Mouse (Mus musculus) CH12.LX (cell line): ENCODE results near the gene Atxn7l1. TPM values are rescaled to one million over a fixed set of nuclear protein-coding genes. Genes with fewer than 3 reads are reported as not detected.
A peak's percentile ranks its signal among the peaks of the same experiment; 100 is the strongest.

Source experiments
- DNase-seq: peaks from one replicate; pipeline ENCODE4 v3.0.0-alpha.2; 2013; ENCODE audit errors: extremely low read depth
- H3K27ac ChIP-seq: 2 replicates; pipeline ENCODE4 v1.5.1; 2012; ENCODE audit warnings: low read depth, mild to moderate bottlenecking, control low read depth, moderate library complexity; ENCODE audit not compliant: insufficient read depth
- H3K27me3 ChIP-seq: replicated peaks from 2 replicates; pipeline ENCODE3; 2012; ENCODE audit warnings: inconsistent platforms
- H3K36me3 ChIP-seq, 2 experiments: replicated peaks in 1 of 2; 2 replicates each; pipeline versions ENCODE3 to v1.6.1; 2012; ENCODE audit warnings: inconsistent platforms in 1 of 2, low read length in 1 of 2, mild to moderate bottlenecking in 1 of 2, mixed read lengths in 1 of 2, moderate library complexity in 1 of 2; ENCODE audit not compliant: control insufficient read depth in 1 of 2, insufficient read depth in 1 of 2
- H3K4me1 ChIP-seq, 2 experiments: 2 replicates each; pipeline ENCODE4 v1.6.1; 2012; ENCODE audit warnings: inconsistent platforms in 1 of 2, moderate library complexity in 1 of 2; ENCODE audit not compliant: insufficient read depth in 2 of 2, control insufficient read depth in 1 of 2
- H3K4me2 ChIP-seq: 2 replicates; pipeline ENCODE4 v1.6.1; 2012; ENCODE audit warnings: low read depth, mild to moderate bottlenecking, control low read depth; ENCODE audit not compliant: poor library complexity, insufficient read depth, severe bottlenecking
- H3K4me3 ChIP-seq, 3 experiments: fragments of 150-350 bp in 1 of 3; sonication (generic) in 1 of 3; replicated peaks in 1 of 3; 2 replicates each; pipeline versions ENCODE3 to v1.5.1; 2011 to 2012; ENCODE audit warnings: low read depth in 2 of 3, low read length in 2 of 3, mild to moderate bottlenecking in 2 of 3, moderate library complexity in 2 of 3, control low read depth in 1 of 3, improper control_type of control experiment in 1 of 3, inconsistent platforms in 1 of 3, mixed read lengths in 1 of 3; ENCODE audit not compliant: poor library complexity in 1 of 3
- H3K79me2 ChIP-seq: replicated peaks from 2 replicates; pipeline ENCODE4 v1.6.1; 2012; ENCODE audit warnings: mild to moderate bottlenecking, moderate library complexity; ENCODE audit not compliant: control insufficient read depth, poor library complexity, insufficient read depth, severe bottlenecking; ENCODE audit errors: extremely low read depth
- H3K9ac ChIP-seq: 2 replicates; pipeline ENCODE4 v1.6.1; 2012; ENCODE audit warnings: low read depth, mild to moderate bottlenecking, control low read depth, moderate library complexity; ENCODE audit not compliant: insufficient read depth
- H3K9me3 ChIP-seq: replicated peaks from 2 replicates; pipeline ENCODE3; 2012; ENCODE audit warnings: low read length, inconsistent platforms, mixed read lengths
- BHLHE40 ChIP-seq: IDR thresholded peaks from 2 replicates; pipeline ENCODE4 v1.6.1; 2011; ENCODE audit warnings: mild to moderate bottlenecking, low read depth, low read length, improper control_type of control experiment
- CHD2 ChIP-seq: IDR thresholded peaks from 2 replicates; pipeline ENCODE4 v1.6.1; 2011; ENCODE audit warnings: low read length, improper control_type of control experiment
- E2F4 ChIP-seq: IDR thresholded peaks from 2 replicates; pipeline ENCODE4 v1.6.1; 2011; ENCODE audit warnings: low read depth, low read length, improper control_type of control experiment; ENCODE audit not compliant: insufficient replicate concordance
- ELF1 ChIP-seq: IDR thresholded peaks from 2 replicates; pipeline ENCODE4 v1.6.1; 2014; ENCODE audit warnings: low read depth, mild to moderate bottlenecking, inconsistent platforms, low read length, improper control_type of control experiment
- EP300 ChIP-seq: IDR thresholded peaks from 2 replicates; pipeline ENCODE4 v1.6.1; 2011; ENCODE audit warnings: low read length, improper control_type of control experiment
- ETS1 ChIP-seq: conservative IDR thresholded peaks from 2 replicates; pipeline ENCODE4 v1.6.1; 2012; ENCODE audit warnings: low read depth, mild to moderate bottlenecking, inconsistent platforms, low read length, improper control_type of control experiment, moderate library complexity
- IRF4 ChIP-seq: IDR thresholded peaks from 2 replicates; pipeline ENCODE4 v1.6.1; 2014; ENCODE audit warnings: low read depth, mild to moderate bottlenecking, inconsistent platforms, low read length, improper control_type of control experiment
- JUN ChIP-seq: IDR thresholded peaks from 2 replicates; pipeline ENCODE4 v1.6.1; 2011; ENCODE audit warnings: low read depth, mild to moderate bottlenecking, low read length, improper control_type of control experiment, moderate library complexity; ENCODE audit not compliant: insufficient read depth
- JUND ChIP-seq: conservative IDR thresholded peaks from 2 replicates; pipeline ENCODE4 v1.6.1; 2011; ENCODE audit warnings: low read depth, low read length, improper control_type of control experiment
- MAFK ChIP-seq: IDR thresholded peaks from 2 replicates; pipeline ENCODE4 v1.6.1; 2011; ENCODE audit warnings: low read length, improper control_type of control experiment; ENCODE audit not compliant: insufficient replicate concordance
- MAX ChIP-seq: IDR thresholded peaks from 2 replicates; pipeline ENCODE4 v1.6.1; 2011; ENCODE audit warnings: low read length, improper control_type of control experiment
- MEF2A ChIP-seq: IDR thresholded peaks from 2 replicates; pipeline ENCODE4 v1.6.1; 2014; ENCODE audit warnings: low read depth, mild to moderate bottlenecking, inconsistent platforms, low read length, improper control_type of control experiment, borderline replicate concordance
- MYC ChIP-seq: IDR thresholded peaks from 2 replicates; pipeline ENCODE4 v1.6.1; 2011; ENCODE audit warnings: low read depth, mild to moderate bottlenecking, improper control_type of control experiment, low read length
- NELFE ChIP-seq: IDR thresholded peaks from 2 replicates; pipeline ENCODE4 v1.6.1; 2011; ENCODE audit warnings: low read depth, low read length, improper control_type of control experiment
- POLR2A ChIP-seq: IDR thresholded peaks from 2 replicates; pipeline ENCODE4 v1.6.1; 2011; ENCODE audit warnings: low read depth, mild to moderate bottlenecking, improper control_type of control experiment, low read length
- RAD21 ChIP-seq: IDR thresholded peaks from 2 replicates; pipeline ENCODE4 v1.6.1; 2011; ENCODE audit warnings: low read depth, mild to moderate bottlenecking, low read length, improper control_type of control experiment, moderate library complexity
- RCOR1 ChIP-seq: conservative IDR thresholded peaks from 2 replicates; pipeline ENCODE4 v1.6.1; 2012; ENCODE audit warnings: low read depth, mild to moderate bottlenecking, inconsistent platforms, low read length, improper control_type of control experiment
- SIN3A ChIP-seq: IDR thresholded peaks from 2 replicates; pipeline ENCODE4 v1.6.1; 2012; ENCODE audit warnings: low read length, improper control_type of control experiment, inconsistent platforms
- SMC3 ChIP-seq: IDR thresholded peaks from 2 replicates; pipeline ENCODE4 v1.6.1; 2011; ENCODE audit warnings: low read depth, low read length, improper control_type of control experiment
- TBP ChIP-seq: conservative IDR thresholded peaks from 2 replicates; pipeline ENCODE4 v1.6.1; 2011; ENCODE audit warnings: low read depth, low read length, improper control_type of control experiment
- TCF12 ChIP-seq: IDR thresholded peaks from 2 replicates; pipeline ENCODE4 v1.6.1; 2014; ENCODE audit warnings: low read depth, mild to moderate bottlenecking, inconsistent platforms, low read length, improper control_type of control experiment
- USF1 ChIP-seq: IDR thresholded peaks from 2 replicates; pipeline ENCODE4 v1.6.1; 2014; ENCODE audit warnings: low read depth, mild to moderate bottlenecking, inconsistent platforms, low read length, improper control_type of control experiment
- USF2 ChIP-seq: conservative IDR thresholded peaks from 2 replicates; pipeline ENCODE4 v1.6.1; 2011; ENCODE audit warnings: low read depth, low read length, improper control_type of control experiment
- ZNF384 ChIP-seq: IDR thresholded peaks from 2 replicates; pipeline ENCODE4 v1.6.1; 2012; ENCODE audit warnings: low read depth, low read length, improper control_type of control experiment, inconsistent platforms
- dilution Hi-C: fragments of 300-500 bp; cut with MboI; formaldehyde crosslinking; loops from 2 replicates; pipeline ENCODE4 v1.14.3; 2020; ENCODE audit warnings: low sequenced_read_pairs; ENCODE audit not compliant: extremely low pct_unique_long_range_greater_than_20kb, extremely low pct_ligation_motif_present
- in situ Hi-C: fragments of 300-500 bp; cut with MboI; formaldehyde crosslinking; loops from 3 replicates; pipeline ENCODE4 v1.14.3; 2019; ENCODE audit warnings: low sequenced_read_pairs, low pct_ligation_motif_present, low pct_unique_long_range_greater_than_20kb, mixed read lengths
- polyA plus RNA-seq: library from polyadenylated mRNA; unstranded; fragments of >175 nt; gene quantifications from 2 replicates; pipeline ENCODE4 v1.2.1, GENCODE M21; 2012; ENCODE audit warnings: low read depth; ENCODE audit not compliant: insufficient read length
- total RNA-seq, 2 experiments: library from RNA; depleted of rRNA; stranded (reverse); fragments of 300-350 nt in 1 of 2; fragments of >200 nt in 1 of 2; gene quantifications; 2 replicates each; pipeline ENCODE4 v1.2.3; 2012 to 2014

The Atxn7l1 gene
- total and polyA plus RNA-seq, 3 experiments, result 8.6 to 55.7 (median 9.0) TPM

GRCm38 (mm10) chr12:33172926-33173325, 25.4 kb downstream of the Atxn7l1 start:
- TF ChIP-seq MAX (0 out of 2 replicates have a peak, but pooled peaks have one; percentile 20), ELF1 (0 out of 2 replicates have a peak, but pooled peaks have one; percentile 15), BHLHE40 (peak; percentile 52; the same call in 1 of the 2 replicates), ZNF384 (no peak), SMC3 (no peak), MYC (peak; percentile 38; the same call in 1 of the 2 replicates)
- peaks cover 52 to 96% of the 10 kb centered on the region in 2 experiments for H3K4me1 ChIP-seq
- no peak for DNase-seq
- H3K27me3 ChIP-seq, result no peaks in the 10 kb centered on the region
- H3K9ac ChIP-seq, result peak overlapping the region; percentile 6
- in situ Hi-C loops (no loop called here), dilution Hi-C loops (no loop called here)
- peaks cover 56% of the 10 kb centered on the region for H3K79me2 ChIP-seq
- H3K4me2 ChIP-seq, result peak overlapping the region; percentile 89; the same call in 1 of the 2 replicates
- no peak overlapping the region for H3K4me3 ChIP-seq
- H3K36me3 ChIP-seq, result peaks cover 0 to 19% of the 10 kb centered on the region in 2 experiments
- H3K27ac ChIP-seq, result peak overlapping the region; percentile 96
- H3K9me3 ChIP-seq, result no peaks in the 10 kb centered on the region

- Histone ChIP-seq H3K4me3 (peak overlapping the region in 2 of 3 experiments; percentile 19 to 21), H3K9me3 (no peaks in the 10 kb centered on the region), H3K79me2 (peaks cover 58% of the 10 kb centered on the region), H3K36me3 (peaks cover 0 to 23% of the 10 kb centered on the region in 2 experiments), H3K27ac (peak overlapping the region; percentile 96), H3K4me1 (peaks cover 54 to 96% of the 10 kb centered on the region in 2 experiments), H3K9ac (peak overlapping the region; percentile 53), H3K4me2 (peak overlapping the region; percentile 89), H3K27me3 (no peaks in the 10 kb centered on the region)
- peak; percentile 71 for TF ChIP-seq TBP
- no peak; the same call in 1 of the 2 replicates for TF ChIP-seq RAD21
- 0 out of 2 replicates have a peak, but pooled peaks have one; percentile 14 for TF ChIP-seq MAFK
- TF ChIP-seq E2F4, result no peak
- no peak; the same call in 1 of the 2 replicates for TF ChIP-seq SIN3A
- peak; percentile 93 for TF ChIP-seq JUND
- no peak for TF ChIP-seq USF2
- peak; percentile 82 for TF ChIP-seq MYC
- no peak for TF ChIP-seq USF1
- TF ChIP-seq TCF12, result peak; percentile 85
- peak; percentile 68 for TF ChIP-seq ZNF384
- 0 out of 2 replicates have a peak, but pooled peaks have one; percentile 52 for TF ChIP-seq MEF2A
- TF ChIP-seq NELFE, result 0 out of 2 replicates have a peak, but pooled peaks have one; percentile 39
- TF ChIP-seq ELF1, result 0 out of 2 replicates have a peak, but pooled peaks have one; percentile 40
- TF ChIP-seq JUN, result peak; percentile 86
- TF ChIP-seq BHLHE40, result peak; percentile 78
- peak; percentile 76 for TF ChIP-seq ETS1
- peak; percentile 96 for TF ChIP-seq IRF4
- TF ChIP-seq POLR2A, result peak; percentile 51
- peak; percentile 21; the same call in 1 of the 2 replicates for TF ChIP-seq CHD2
- peak; percentile 88 for TF ChIP-seq EP300
- TF ChIP-seq RCOR1, result peak; percentile 27; the same call in 1 of the 2 replicates
- in situ Hi-C loops, result no loop called here
- dilution Hi-C loops, result no loop called here
- DNase-seq, result peak; percentile 77
Observed at GRCm38 (mm10) chr12:33173720-33174141, 26.2 kb downstream of the Atxn7l1 start.
